Mouse (Mus musculus) limb, embryonic 11.5 days (tissue): Measurements from ENCODE around the gene Cyp2c23. TPM values are rescaled to one million over a fixed set of nuclear protein-coding genes. Genes with fewer than 3 reads are reported as not detected.

ENCODE experiments used
- ATAC-seq: fragments of 200-750 bp; cut with Nextera tagmentation; 2 replicates; pipeline ENCODE4 v1.8.0; 2017; ENCODE audit warnings: low read depth; ENCODE audit not compliant: insufficient number of reproducible peaks, low FRiP score, low TSS enrichment
- DNase-seq: peaks from one replicate; pipeline ENCODE4 v3.0.0-alpha.2; 2015; ENCODE audit warnings: low spot score
- H3K27ac ChIP-seq: fragments of 300-500 bp; sonication (generic); replicated peaks from 2 replicates; pipeline ENCODE4 v1.5.1; 2014; ENCODE audit warnings: low read depth, mild to moderate bottlenecking, low read length
- H3K27me3 ChIP-seq: fragments of 300-500 bp; sonication (generic); 2 replicates; pipeline ENCODE4 v1.6.1; 2014; ENCODE audit warnings: mild to moderate bottlenecking, low read length, mixed read lengths; ENCODE audit not compliant: control insufficient read depth, insufficient read depth
- H3K36me3 ChIP-seq: fragments of 300-500 bp; sonication (generic); 2 replicates; pipeline ENCODE4 v1.6.1; 2014; ENCODE audit warnings: mild to moderate bottlenecking, low read length, moderate library complexity, mixed read lengths; ENCODE audit not compliant: control insufficient read depth, insufficient read depth
- H3K4me1 ChIP-seq: fragments of 300-500 bp; sonication (generic); 2 replicates; pipeline ENCODE4 v1.6.1; 2014; ENCODE audit warnings: low read length, mixed read lengths; ENCODE audit not compliant: control insufficient read depth, insufficient read depth
- H3K4me2 ChIP-seq: fragments of 300-500 bp; sonication (generic); 2 replicates; pipeline ENCODE4 v1.6.1; 2014; ENCODE audit warnings: low read depth, mild to moderate bottlenecking, moderate library complexity; ENCODE audit not compliant: severe bottlenecking
- H3K4me3 ChIP-seq: fragments of 300-500 bp; sonication (generic); 2 replicates; pipeline ENCODE4 v1.5.1; 2014; ENCODE audit warnings: low read depth, low read length
- H3K9ac ChIP-seq: fragments of 300-500 bp; sonication (generic); 2 replicates; pipeline ENCODE4 v1.6.1; 2014; ENCODE audit warnings: mild to moderate bottlenecking, low read length
- H3K9me3 ChIP-seq: fragments of 300-500 bp; sonication (generic); 2 replicates; pipeline ENCODE4 v1.6.1; 2016; ENCODE audit warnings: low read length; ENCODE audit not compliant: control insufficient read depth
- WGBS: fragments of 180-500 bp; shearing (Covaris S2); extraction: QIAGEN DNeasy Blood & Tissue Kit; methylation state at CpG from one replicate; pipeline ENCODE4 v1.1.7; 2014; 5-methylcytosine and 5-hydroxymethylcytosine counted together
- polyA plus RNA-seq: library from polyadenylated mRNA; unstranded; fragments of >200 nt; fragmentation: Nextera tagmentation; extraction: Ambion mirVana; gene quantifications from 2 replicates; pipeline ENCODE4 v1.2.1, GENCODE M21; 2014

Cyp2c23 gene
- polyA plus RNA-seq, 1 experiment from 2014 or later: 0.12 TPM

GRCm38 (mm10) chr19:44042121-44042520 lies 13.1 kb upstream of the Cyp2c23 start:
- WGBS: 86% methylated on average over 5 of the region's 5 CpGs
- Histone ChIP-seq H3K27me3 (no peaks in the 10 kb centered on the region), H3K4me1 (no peaks in the 10 kb centered on the region), H3K27ac (no peak overlapping the region), H3K4me2 (no peak overlapping the region), H3K36me3 (peaks cover 3% of the 10 kb centered on the region; the same call in 1 of the 2 replicates), H3K9ac (no peak overlapping the region), H3K4me3 (no peak overlapping the region), H3K9me3 (no peaks in the 10 kb centered on the region)
- ATAC-seq (no peak), DNase-seq (no peak)

DNA sequence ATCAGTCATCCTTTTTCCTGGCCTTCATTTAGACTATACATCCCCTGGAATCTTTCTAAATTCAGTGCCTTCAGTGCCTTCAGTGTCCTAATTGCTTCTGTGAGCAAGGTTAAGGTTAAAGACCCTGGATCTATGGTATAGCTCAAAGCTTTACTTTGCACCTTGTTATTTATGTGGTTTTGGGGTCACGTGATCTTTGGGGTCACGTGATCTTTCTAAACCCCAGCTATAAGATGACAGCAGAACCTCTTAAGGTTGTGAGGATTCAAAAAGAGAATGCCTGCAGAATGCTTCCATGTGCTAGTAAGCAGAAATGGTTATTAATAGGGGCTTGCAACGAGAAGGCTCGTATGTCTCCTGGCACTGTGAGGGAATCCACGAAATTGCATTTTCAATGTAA lies 4.4 kb upstream of the Cyp2c23 start:
- Histone ChIP-seq H3K4me2 (no peak overlapping the region), H3K4me1 (no peaks in the 10 kb centered on the region), H3K36me3 (peaks cover 2% of the 10 kb centered on the region; the same call in 1 of the 2 replicates), H3K9ac (no peak overlapping the region), H3K9me3 (no peaks in the 10 kb centered on the region), H3K27ac (no peak overlapping the region), H3K27me3 (no peaks in the 10 kb centered on the region), H3K4me3 (no peak overlapping the region)
- WGBS: 91% methylated on average over 5 of the region's 5 CpGs
- DNase-seq (no peak), ATAC-seq (no peak)

- Histone ChIP-seq H3K9me3 (no peaks in the 10 kb centered on the region), H3K27me3 (no peaks in the 10 kb centered on the region), H3K4me3 (no peak overlapping the region), H3K9ac (no peak overlapping the region), H3K4me2 (no peak overlapping the region), H3K27ac (no peak overlapping the region), H3K36me3 (peaks cover 2% of the 10 kb centered on the region; the same call in 1 of the 2 replicates), H3K4me1 (no peaks in the 10 kb centered on the region)
- 87% methylated on average over 11 of the region's 11 CpGs for WGBS
- no peak for DNase-seq
- ATAC-seq: no peak
Observed at GRCm38 (mm10) chr19:44032046-44032744, 3.2 kb upstream of the Cyp2c23 start.

GRCm38 (mm10) chr19:44030024-44030423 lies 1.0 kb upstream of the Cyp2c23 start:
- Histone ChIP-seq H3K9me3 (no peaks in the 10 kb centered on the region), H3K4me3 (no peak overlapping the region), H3K4me1 (no peaks in the 10 kb centered on the region), H3K9ac (no peak overlapping the region), H3K36me3 (no peaks in the 10 kb centered on the region), H3K4me2 (no peak overlapping the region), H3K27ac (no peak overlapping the region), H3K27me3 (no peaks in the 10 kb centered on the region)
- ATAC-seq (no peak), DNase-seq (no peak)
- WGBS: 92% methylated on average over 5 of the region's 5 CpGs

- ATAC-seq (no peak), DNase-seq (no peak)
- Histone ChIP-seq H3K27ac (no peak overlapping the region), H3K36me3 (no peaks in the 10 kb centered on the region), H3K9ac (no peak overlapping the region), H3K4me3 (no peak overlapping the region), H3K27me3 (no peaks in the 10 kb centered on the region), H3K9me3 (no peaks in the 10 kb centered on the region), H3K4me1 (no peaks in the 10 kb centered on the region), H3K4me2 (no peak overlapping the region)
- WGBS: 59% methylated on average over 8 of the region's 8 CpGs
Observed at GRCm38 (mm10) chr19:44026956-44027530, 2.0 kb downstream of the Cyp2c23 start.

- H3K9me3 ChIP-seq: no peaks in the 10 kb centered on the region
- DNase-seq (no peak), ATAC-seq (no peak)
- H3K9ac ChIP-seq: no peak overlapping the region
- no peaks in the 10 kb centered on the region for H3K27me3 ChIP-seq
- no peaks in the 10 kb centered on the region for H3K4me1 ChIP-seq
- H3K27ac ChIP-seq: no peak overlapping the region
- 89% methylated on average over 13 of the region's 13 CpGs for WGBS
- H3K36me3 ChIP-seq: no peaks in the 10 kb centered on the region
- H3K4me2 ChIP-seq: no peak overlapping the region
- no peak overlapping the region for H3K4me3 ChIP-seq
Observed at GRCm38 (mm10) chr19:44024921-44025585, 4.0 kb downstream of the Cyp2c23 start.

DNA sequence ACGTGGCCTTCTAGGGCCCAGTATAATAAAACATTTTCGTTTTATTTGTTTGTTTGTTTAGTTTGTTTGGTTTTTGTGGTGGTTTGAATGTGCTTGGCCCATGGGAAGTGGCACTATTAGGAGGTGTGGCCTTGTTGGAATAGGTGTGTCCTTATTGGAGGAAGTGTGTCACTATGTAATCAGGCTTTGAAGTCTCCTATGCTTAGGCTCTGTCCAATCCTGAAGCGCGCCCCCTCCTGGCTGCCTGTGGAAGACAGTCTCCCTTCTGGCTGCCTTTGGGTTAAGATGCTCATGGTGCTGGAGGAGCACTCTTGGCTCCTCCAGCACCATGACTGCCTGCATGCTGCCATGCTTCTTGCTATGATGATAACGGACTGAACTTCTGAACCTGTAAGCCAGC lies 5.9 kb downstream of the Cyp2c23 start:
- no peak overlapping the region for H3K9ac ChIP-seq
- ATAC-seq (no peak), DNase-seq (no peak)
- H3K27me3 ChIP-seq: no peaks in the 10 kb centered on the region
- no peak overlapping the region for H3K27ac ChIP-seq
- H3K4me1 ChIP-seq: no peaks in the 10 kb centered on the region
- WGBS: 63% methylated on average over 5 of the region's 5 CpGs
- no peaks in the 10 kb centered on the region for H3K9me3 ChIP-seq
- H3K4me3 ChIP-seq: no peak overlapping the region
- no peak overlapping the region for H3K4me2 ChIP-seq
- H3K36me3 ChIP-seq: no peaks in the 10 kb centered on the region

DNA sequence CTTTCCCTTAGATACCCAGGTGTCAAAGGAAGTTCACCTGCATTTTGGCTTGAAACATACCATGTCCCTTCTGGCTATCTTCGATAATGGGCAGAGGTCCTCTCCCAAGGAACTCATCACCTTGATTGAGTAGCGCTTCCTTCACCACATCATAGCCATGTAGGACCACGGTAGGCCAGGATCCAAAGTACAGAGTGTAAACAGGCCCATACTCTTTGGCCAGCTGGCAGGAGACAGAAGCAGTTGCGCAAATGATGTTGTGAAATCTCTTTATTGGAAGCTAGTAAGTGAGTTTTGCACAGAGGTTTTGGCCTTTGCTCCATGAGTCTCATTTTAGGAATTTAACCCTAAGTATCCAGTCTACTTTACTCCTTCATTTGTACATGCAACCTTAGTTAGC lies 7.5 kb downstream of the Cyp2c23 start:
- no peaks in the 10 kb centered on the region for H3K36me3 ChIP-seq
- DNase-seq: no peak

More for the DNA sequence above, 7.5 kb downstream of the Cyp2c23 start:
- no peaks in the 10 kb centered on the region for H3K4me1 ChIP-seq
- no peaks in the 10 kb centered on the region for H3K9me3 ChIP-seq
- H3K27ac ChIP-seq: no peak overlapping the region
- H3K9ac ChIP-seq: no peak overlapping the region
- no peak for ATAC-seq
- H3K4me2 ChIP-seq: no peak overlapping the region
- H3K4me3 ChIP-seq: no peak overlapping the region
- H3K27me3 ChIP-seq: no peaks in the 10 kb centered on the region
- WGBS: 94% methylated on average over 4 of the region's 4 CpGs
